7 mouse cellular contexts compared by ENCODE assay signal in genomic region chrX:152781720-152782403, GRCm38 (mm10). TPM values are rescaled to one million over a fixed set of nuclear protein-coding genes. Genes with fewer than 3 reads are reported as not detected.
DNase-seq lines count a peak whose midpoint lies in the region; ATAC-seq and TF ChIP-seq lines count a peak whose summit lies in the region.

Gene Gpr143 (plus strand): TSS chrX:152781921.

- peak within 1 kb of the TSS; percentile 56 for H3K4me2 ChIP-seq in intestine, embryonic 15.5 days (replicated peaks)

- no peak for TF ChIP-seq POLR2A in lung, adult 2 months (IDR thresholded peaks at IDR 0.05; ENCODE audit: borderline replicate concordance, extremely low read depth, low read depth, low read length)

- H3K9ac ChIP-seq in intestine, embryonic 15.5 days = no peak within 1 kb of the TSS

- TF ChIP-seq CTCF in lung, adult 2 months (IDR thresholded peaks at IDR 0.05; ENCODE audit: insufficient read depth, low read length) = no peak

- DNase-seq in urinary bladder, postnatal 14 days (ENCODE audit: low spot score) = peak; percentile 6
- DNase-seq in urinary bladder, adult 18-20 months (ENCODE audit: low spot score in 2 of 2) = no peak
- peak; percentile 17 for DNase-seq in forebrain, embryonic 10.5 days (ENCODE audit: extremely low spot score, low spot score)
- DNase-seq in lung, adult 2 months = no peak
- DNase-seq in right cerebral cortex, postnatal 14 days = peak; percentile 10
- DNase-seq in urinary bladder, postnatal 25 days (ENCODE audit: low spot score) = no peak

- peaks cover 6% of the 10 kb centered on the region for H3K4me1 ChIP-seq in forebrain, embryonic 10.5 days
- no peaks in the 10 kb centered on the region for H3K4me1 ChIP-seq in intestine, embryonic 15.5 days (replicated peaks)
- no peaks in the 10 kb centered on the region for H3K4me1 ChIP-seq in lung, adult 2 months (ENCODE audit: control insufficient read depth, insufficient read depth, low read length)

- H3K27ac ChIP-seq in forebrain, embryonic 10.5 days = peak within 1 kb of the TSS; percentile 62; the same call in 1 of the 2 replicates
- no peak within 1 kb of the TSS for H3K27ac ChIP-seq in intestine, embryonic 15.5 days

- ATAC-seq in intestine, embryonic 15.5 days = 0 out of 2 replicates have a peak, but pooled peaks have one; percentile 25

- WGBS in forebrain, embryonic 10.5 days = 23% methylated on average over 26 of the region's 26 CpGs
- 22% methylated on average over 26 of the region's 26 CpGs for WGBS in intestine, embryonic 15.5 days
- 22% methylated on average over 26 of the region's 26 CpGs for WGBS in lung, adult 2 months

- H3K9me3 ChIP-seq in forebrain, embryonic 10.5 days = no peaks in the 10 kb centered on the region
- no peaks in the 10 kb centered on the region for H3K9me3 ChIP-seq in intestine, embryonic 15.5 days

- peaks cover 73% of the 10 kb centered on the region for H3K27me3 ChIP-seq in forebrain, embryonic 10.5 days (ENCODE audit: poor library complexity, severe bottlenecking)
- 0 out of 2 replicates have a peak, but pooled peaks cover 7% of the 10 kb centered on the region for H3K27me3 ChIP-seq in intestine, embryonic 15.5 days (replicated peaks)

- no peaks in the 10 kb centered on the region for H3K36me3 ChIP-seq in forebrain, embryonic 10.5 days (replicated peaks)
- H3K36me3 ChIP-seq in intestine, embryonic 15.5 days = no peaks in the 10 kb centered on the region

- H3K4me3 ChIP-seq in forebrain, embryonic 10.5 days = peak within 1 kb of the TSS; percentile 40
- peak within 1 kb of the TSS; percentile 12; the same call in 1 of the 2 replicates for H3K4me3 ChIP-seq in intestine, embryonic 15.5 days (replicated peaks)
- H3K4me3 ChIP-seq in lung, adult 2 months (replicated peaks; ENCODE audit: extremely low read depth, low read depth, low read length) = peak within 1 kb of the TSS; percentile 44

RNA-seq across cellular contexts. Expression of gene Gpr143, which starts in this region (rescaled TPM):
- 0.37 and 0.53 TPM in 2 replicates for polyA plus RNA-seq in forebrain, embryonic 10.5 days (2016; fragmentation: Nextera tagmentation; extraction: Ambion mirVana)
- 0.18 and 0.24 TPM in 2 replicates for polyA plus RNA-seq in intestine, embryonic 15.5 days (2015; fragmentation: Nextera tagmentation; extraction: Ambion mirVana)
- 0.35 and 0.51 TPM in 2 replicates for polyA plus RNA-seq in lung, adult 2 months (2012; rRNA removed)

Comparison
In these comparisons a context has a peak if more than half of its experiments do, and no peak if none do; other contexts are left out.
1. DNase-seq: peak in urinary bladder, postnatal 14 days (single experiment) and right cerebral cortex, postnatal 14 days (single experiment); none in urinary bladder, adult 18-20 months (0 of 2), lung, adult 2 months (single experiment) and urinary bladder, postnatal 25 days (single experiment).
2. Peak in DNase-seq, H3K4me3 ChIP-seq and H3K27ac ChIP-seq in forebrain, embryonic 10.5 days; RNA of the gene not detected or under 1 TPM.
3. Peak in ATAC-seq, H3K4me3 ChIP-seq and H3K4me2 ChIP-seq in intestine, embryonic 15.5 days; RNA of the gene not detected or under 1 TPM.
4. Peak in every context shown above with its lines, with median percentiles within 50 percentile points of each other: H3K4me3 ChIP-seq.